Mouse (Mus musculus) myocyte (in vitro differentiated cells): ENCODE measurements around the gene Plxna1. TPM values are rescaled to one million over a fixed set of nuclear protein-coding genes. Genes with fewer than 3 reads are reported as not detected.

Experiments
- H3K27me3 ChIP-seq: one replicate; pipeline ENCODE4 v1.6.1; 2011; ENCODE audit not compliant: control insufficient read depth, insufficient read depth, insufficient read length
- H3K36me3 ChIP-seq: one replicate; pipeline ENCODE4 v1.6.1; 2011; ENCODE audit not compliant: control insufficient read depth, insufficient read depth
- H3K4me2 ChIP-seq: one replicate; pipeline ENCODE4 v1.6.1; 2011; ENCODE audit warnings: low read depth, control low read depth
- H3K4me3 ChIP-seq: one replicate; pipeline ENCODE4 v1.5.1; 2011; ENCODE audit warnings: mild to moderate bottlenecking, control low read depth, moderate library complexity
- H3K79me2 ChIP-seq: one replicate; pipeline ENCODE4 v1.6.1; 2011; ENCODE audit not compliant: control insufficient read depth, insufficient read depth
- H3ac ChIP-seq: one replicate; pipeline ENCODE4 v1.6.1; 2011; ENCODE audit not compliant: control insufficient read depth, insufficient read length
- CEBPB ChIP-seq: IDR thresholded peaks from 2 replicates; pipeline ENCODE4 v1.6.1; 2011; ENCODE audit warnings: mild to moderate bottlenecking, moderate library complexity; ENCODE audit not compliant: poor library complexity, insufficient read depth, severe bottlenecking
- E2F4 ChIP-seq: IDR thresholded peaks from one replicate; pipeline ENCODE4 v1.6.1; 2011; ENCODE audit warnings: mild to moderate bottlenecking, control low read depth, moderate library complexity; ENCODE audit not compliant: insufficient read depth
- MAX ChIP-seq: IDR thresholded peaks from one replicate; pipeline ENCODE4 v1.6.1; 2011; ENCODE audit warnings: low read depth, mild to moderate bottlenecking, control low read depth
- MYOD1 ChIP-seq, 3 experiments: IDR thresholded peaks; one replicate each; pipeline ENCODE4 v1.6.1; 2011; ENCODE audit warnings: control low read depth in 2 of 3, low read depth in 2 of 3, mild to moderate bottlenecking in 2 of 3, moderate library complexity in 1 of 3; ENCODE audit not compliant: insufficient read length in 2 of 3, control insufficient read depth in 1 of 3
- MYOG ChIP-seq, 3 experiments: IDR thresholded peaks; one replicate each; pipeline ENCODE4 v1.6.1; 2011; ENCODE audit warnings: control low read depth in 2 of 3, low read depth in 2 of 3, mild to moderate bottlenecking in 2 of 3; ENCODE audit not compliant: insufficient read length in 2 of 3, control insufficient read depth in 1 of 3, insufficient read depth in 1 of 3
- POLR2A ChIP-seq: IDR thresholded peaks from one replicate; pipeline ENCODE4 v1.6.1; 2011; ENCODE audit warnings: low read depth, mild to moderate bottlenecking, control low read depth, moderate library complexity; ENCODE audit not compliant: insufficient read length
- POLR2AphosphoS2 ChIP-seq: IDR thresholded peaks from one replicate; pipeline ENCODE4 v1.6.1; 2011; ENCODE audit warnings: low read depth, control low read depth; ENCODE audit not compliant: insufficient read length
- REST ChIP-seq: IDR thresholded peaks from one replicate; pipeline ENCODE4 v1.6.1; 2011; ENCODE audit warnings: mild to moderate bottlenecking, control low read depth, moderate library complexity; ENCODE audit not compliant: insufficient read depth, insufficient read length
- SRF ChIP-seq: IDR thresholded peaks from one replicate; pipeline ENCODE4 v1.6.1; 2011; ENCODE audit warnings: low read depth; ENCODE audit not compliant: control insufficient read depth, insufficient read length
- TCF12 ChIP-seq: IDR thresholded peaks from one replicate; pipeline ENCODE4 v1.6.1; 2011; ENCODE audit warnings: mild to moderate bottlenecking, control low read depth; ENCODE audit not compliant: poor library complexity, insufficient read depth, severe bottlenecking
- TCF3 ChIP-seq: IDR thresholded peaks from one replicate; pipeline ENCODE4 v1.6.1; 2011; ENCODE audit warnings: low read depth, control low read depth; ENCODE audit not compliant: insufficient read length
- USF1 ChIP-seq: IDR thresholded peaks from one replicate; pipeline ENCODE4 v1.6.1; 2011; ENCODE audit warnings: low read depth, mild to moderate bottlenecking, control low read depth, moderate library complexity
- polyA plus RNA-seq: library from polyadenylated mRNA; unstranded; fragments of >200 nt; fragmentation: generic; extraction: Trizol; gene quantifications from one replicate; pipeline ENCODE4 v1.2.1, GENCODE M21; 2012; ENCODE audit warnings: missing spikeins

Gene Plxna1
- polyA plus RNA-seq, 1 experiment, result 64.4 TPM

DNA sequence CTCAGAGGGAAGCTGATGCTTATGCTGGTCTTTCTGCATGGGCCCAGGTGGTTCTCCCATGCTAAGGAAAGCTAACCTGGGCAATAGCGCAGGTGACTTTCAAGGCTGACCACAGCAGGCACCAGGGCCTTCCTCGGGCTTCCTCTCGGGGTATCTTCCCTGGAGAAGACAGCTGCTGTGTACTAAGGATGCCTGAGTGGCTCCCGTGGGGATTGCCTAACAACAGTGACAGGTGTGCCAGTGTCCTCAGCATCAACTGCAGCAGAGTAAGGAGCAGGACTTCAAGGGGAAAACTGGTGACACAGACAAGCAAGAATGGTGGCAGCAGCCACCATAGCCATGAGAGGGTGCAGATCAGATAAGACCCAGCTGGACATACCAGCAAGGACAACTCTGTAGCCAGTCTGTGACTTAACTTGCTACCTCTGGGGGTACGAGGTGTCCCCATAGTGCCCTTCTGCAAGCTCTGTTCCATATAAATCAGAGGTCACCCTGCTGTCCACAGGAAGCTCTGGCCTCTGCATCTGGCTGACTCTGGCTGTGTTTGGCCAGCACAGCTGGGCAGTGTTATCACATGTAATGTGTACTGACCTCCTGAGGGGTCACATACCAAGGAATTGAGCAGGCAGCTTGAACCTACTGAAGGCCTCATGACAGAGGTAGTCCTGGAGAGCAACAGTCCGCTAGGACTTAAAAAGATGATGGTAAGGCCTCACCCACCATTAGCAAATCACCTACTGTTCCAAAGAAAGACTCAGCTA, 54.0 kb downstream of the Plxna1 start:
- TF ChIP-seq TCF3 (no peak), E2F4 (no peak), MYOD1 (IDR thresholded peaks at IDR 0.05; ENCODE audit: control insufficient read depth in 1 of 3, insufficient read length in 2 of 3, low read depth in 2 of 3) (peak in 2 of 3 experiments; percentile 32 to 61), CEBPB (0 out of 2 replicates have a peak, but pooled peaks have one; percentile 34), MYOG (IDR thresholded peaks at IDR 0.05; ENCODE audit: control insufficient read depth in 1 of 3, insufficient read depth in 1 of 3, insufficient read length in 2 of 3, low read depth in 2 of 3) (peak in 1 of 3 experiments; percentile 70)
- H3ac ChIP-seq, result no peak overlapping the region
- no peaks in the 10 kb centered on the region for H3K36me3 ChIP-seq
- no peak overlapping the region for H3K4me3 ChIP-seq
- H3K79me2 ChIP-seq, result no peaks in the 10 kb centered on the region
- H3K27me3 ChIP-seq, result no peaks in the 10 kb centered on the region
- H3K4me2 ChIP-seq, result no peak overlapping the region

DNA sequence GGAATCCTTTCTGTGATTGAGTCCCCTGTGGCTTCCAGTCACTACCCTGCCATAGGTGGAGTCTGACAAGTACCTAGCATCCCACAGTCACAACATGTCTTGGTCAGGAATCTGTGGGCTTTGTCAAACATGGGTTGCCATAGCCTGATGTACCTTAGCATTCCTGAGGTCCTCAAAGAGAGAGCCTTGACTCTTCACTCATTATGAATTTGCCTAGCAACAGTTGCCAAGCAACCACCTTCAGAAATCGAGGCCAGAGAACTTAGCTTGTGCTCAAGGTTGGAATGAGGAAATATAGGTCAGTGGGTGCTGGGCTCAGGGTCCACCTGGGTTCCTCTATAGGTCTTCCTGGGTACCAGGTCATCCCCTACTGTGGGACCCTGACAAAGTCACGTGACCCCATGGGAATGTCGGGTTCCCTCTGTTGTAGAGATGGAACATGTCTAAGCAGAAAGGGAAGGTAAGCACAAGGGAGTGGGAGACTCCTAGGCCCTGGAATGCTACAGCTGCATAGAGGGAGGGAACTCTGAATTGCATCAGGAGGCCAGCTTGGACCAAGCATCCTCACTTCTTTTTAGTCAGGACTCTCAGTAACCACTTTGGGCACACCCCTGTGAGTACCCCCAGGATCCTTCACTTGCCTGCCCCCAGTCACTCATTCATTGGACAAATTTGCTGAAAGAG, 57.9 kb downstream of the Plxna1 start:
- TF ChIP-seq POLR2A, result no peak
- TF ChIP-seq MAX, result no peak
- TF ChIP-seq USF1, result no peak
- no peak for TF ChIP-seq POLR2AphosphoS2
- TF ChIP-seq REST, result no peak
- no peak for TF ChIP-seq CEBPB
- no peak for TF ChIP-seq MYOD1 (IDR thresholded peaks at IDR 0.05; ENCODE audit: control insufficient read depth in 1 of 3, insufficient read length in 2 of 3, low read depth in 2 of 3)
- TF ChIP-seq MYOG (IDR thresholded peaks at IDR 0.05; ENCODE audit: control insufficient read depth in 1 of 3, insufficient read depth in 1 of 3, insufficient read length in 2 of 3, low read depth in 2 of 3), result no peak
- no peak for TF ChIP-seq SRF
- no peak for TF ChIP-seq TCF12
- TF ChIP-seq TCF3, result no peak
- H3K4me3 ChIP-seq, result no peak overlapping the region
- H3K27me3 ChIP-seq, result no peaks in the 10 kb centered on the region
- H3K36me3 ChIP-seq, result no peaks in the 10 kb centered on the region
- H3K79me2 ChIP-seq, result no peaks in the 10 kb centered on the region
- no peak overlapping the region for H3K4me2 ChIP-seq
- H3ac ChIP-seq, result no peak overlapping the region

DNA sequence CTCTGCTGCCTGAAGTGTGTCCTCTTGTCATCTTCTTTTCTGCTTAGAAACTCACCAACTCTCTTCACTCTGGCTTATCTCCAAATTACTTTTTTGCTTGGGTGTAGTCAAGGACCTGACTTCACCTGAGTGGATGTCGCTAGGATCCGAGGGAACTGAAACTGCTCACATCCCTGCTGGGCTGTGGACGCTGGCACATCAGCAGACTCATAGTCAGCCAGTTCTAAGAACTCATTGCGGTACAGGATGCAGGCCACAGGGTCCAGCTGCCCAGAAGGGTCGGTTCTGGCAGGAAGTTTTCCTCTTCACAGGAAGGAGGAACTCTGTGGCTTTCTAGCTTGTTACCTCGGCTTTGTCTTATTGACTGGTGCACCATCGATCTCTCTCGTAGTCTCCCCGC, 62.6 kb downstream of the Plxna1 start:
- Histone ChIP-seq H3K4me3 (no peak overlapping the region), H3K79me2 (no peaks in the 10 kb centered on the region), H3ac (no peak overlapping the region), H3K27me3 (no peaks in the 10 kb centered on the region), H3K36me3 (no peaks in the 10 kb centered on the region), H3K4me2 (no peak overlapping the region)
- TF ChIP-seq MAX, result no peak
- no peak for TF ChIP-seq TCF3

DNA sequence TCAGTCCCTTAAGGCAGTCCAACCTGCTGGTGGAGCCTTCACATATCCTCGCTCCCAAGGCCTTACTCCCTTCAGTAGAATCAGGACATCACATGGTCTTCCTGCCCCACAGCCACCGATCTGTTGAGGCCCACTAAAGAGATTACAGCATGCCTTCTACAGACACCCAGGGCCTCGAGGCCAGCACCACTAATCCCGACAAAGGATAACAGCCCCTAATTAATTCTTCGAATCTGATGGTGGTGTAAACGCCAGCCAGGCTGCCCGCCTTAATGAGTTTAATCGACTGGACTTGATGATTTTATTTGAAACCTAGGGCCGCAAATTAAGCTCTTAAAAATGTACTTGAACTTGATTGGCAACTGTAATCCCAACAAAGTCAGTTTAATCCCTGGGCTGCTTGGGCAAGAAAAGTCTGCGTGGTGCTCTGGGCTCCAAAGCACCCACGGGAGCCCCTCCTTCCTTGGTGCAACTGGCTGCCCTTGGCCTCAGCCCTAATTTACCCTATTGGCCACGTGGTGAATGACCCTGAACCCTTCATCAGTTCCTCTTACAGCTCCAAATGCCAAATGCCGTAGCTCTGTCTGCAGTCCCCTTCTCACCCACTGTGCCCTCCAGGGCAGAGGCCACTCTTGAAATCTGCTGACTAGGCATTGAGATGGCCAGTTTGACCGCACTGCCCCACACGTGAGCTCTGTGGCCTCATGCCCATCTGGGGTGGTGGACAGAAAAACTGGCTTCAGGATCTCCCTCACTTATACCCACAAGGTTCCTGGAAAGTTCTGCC, 65.3 kb downstream of the Plxna1 start:
- H3K27me3 ChIP-seq, result no peaks in the 10 kb centered on the region
- H3K4me3 ChIP-seq, result no peak overlapping the region
- TF ChIP-seq TCF3 (no peak), MYOG (IDR thresholded peaks at IDR 0.05; ENCODE audit: control insufficient read depth in 1 of 3, insufficient read depth in 1 of 3, insufficient read length in 2 of 3, low read depth in 2 of 3) (no peak), SRF (no peak)

DNA sequence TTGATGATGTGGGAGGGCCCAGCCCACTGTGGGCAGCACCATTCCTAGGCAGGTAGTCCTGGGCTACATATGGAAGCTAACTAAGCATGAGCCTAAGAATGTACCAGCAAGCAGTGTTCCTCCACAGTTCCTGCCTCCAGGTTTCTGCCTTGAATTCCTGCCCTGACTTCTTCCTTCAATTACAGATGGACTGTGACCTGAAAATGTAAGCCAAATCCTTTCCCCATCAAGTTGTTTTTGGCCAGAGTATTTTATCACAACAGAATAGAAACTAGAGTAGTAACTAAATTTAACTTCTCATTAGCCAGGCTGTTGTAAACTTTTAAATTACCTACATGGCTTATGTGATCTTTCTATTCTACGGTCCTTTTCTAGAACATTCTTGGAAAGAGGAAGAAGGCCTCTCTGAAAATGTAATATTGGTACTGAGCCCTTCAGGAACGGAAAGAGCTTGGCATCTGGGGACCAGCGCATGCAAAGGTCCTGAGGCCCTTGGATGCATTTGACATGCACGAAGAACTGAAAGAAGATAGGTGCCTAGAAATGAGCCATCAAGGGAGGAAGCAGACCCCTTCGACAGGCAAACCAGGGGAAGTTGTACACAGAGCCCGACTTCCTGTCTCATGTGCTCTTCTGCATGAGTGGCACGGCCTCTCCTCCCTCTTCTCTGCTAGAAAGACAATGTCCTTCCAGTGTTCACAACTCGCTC, 66.3 kb downstream of the Plxna1 start:
- H3K36me3 ChIP-seq, result no peaks in the 10 kb centered on the region

More for the DNA sequence above, 65.3 kb downstream of the Plxna1 start:
- no peaks in the 10 kb centered on the region for H3K36me3 ChIP-seq
- no peak overlapping the region for H3ac ChIP-seq
- no peaks in the 10 kb centered on the region for H3K79me2 ChIP-seq
- no peak overlapping the region for H3K4me2 ChIP-seq

More for the DNA sequence above, 66.3 kb downstream of the Plxna1 start:
- peaks cover 2% of the 10 kb centered on the region for H3K27me3 ChIP-seq
- no peaks in the 10 kb centered on the region for H3K79me2 ChIP-seq
- no peak for TF ChIP-seq POLR2AphosphoS2
- TF ChIP-seq TCF3, result no peak
- TF ChIP-seq MAX, result no peak
- TF ChIP-seq SRF, result no peak
- TF ChIP-seq POLR2A, result no peak
- TF ChIP-seq E2F4, result no peak
- no peak for TF ChIP-seq USF1
- no peak for TF ChIP-seq TCF12
- no peak overlapping the region for H3ac ChIP-seq
- no peak overlapping the region for H3K4me3 ChIP-seq
- no peak overlapping the region for H3K4me2 ChIP-seq
